Mouse (Mus musculus) ES-Bruce4 (cell line): Measurements from ENCODE around the gene Zfp575.

Source experiments
- CTCF ChIP-seq: IDR thresholded peaks from one replicate; pipeline ENCODE4 v1.8.1; 2011; ENCODE audit warnings: low read depth, low read length
- EP300 ChIP-seq: IDR thresholded peaks from 2 replicates; pipeline ENCODE4 v1.6.1; 2011; ENCODE audit warnings: low read depth, low read length; ENCODE audit not compliant: insufficient read depth
- POLR2A ChIP-seq: IDR thresholded peaks from one replicate; pipeline ENCODE4 v1.8.1; 2011; ENCODE audit warnings: low read length; ENCODE audit not compliant: insufficient read depth

GRCm38 (mm10) chr7:24591735-24592134 lies 4.3 kb upstream of the Zfp575 start:
- TF ChIP-seq POLR2A (no peak), EP300 (no peak), CTCF (no peak)
